Mouse (Mus musculus) CH12F3 (cell line): ENCODE measurements around the gene Arhgap15.

Source experiments
- in situ Hi-C: fragments of 300-500 bp; cut with MboI; formaldehyde crosslinking; loops from 2 replicates; pipeline ENCODE4 v1.14.3; 2020; ENCODE audit warnings: low sequenced_read_pairs

Gene Arhgap15

GRCm38 (mm10) chr2:44024704-44025103 lies 276.1 kb downstream of the Arhgap15 start:
- in situ Hi-C loops: no loop called here

GRCm38 (mm10) chr2:44029035-44029715 lies 280.6 kb downstream of the Arhgap15 start:
- in situ Hi-C loops: no loop called here

- in situ Hi-C loops: no loop called here
These were observed 281.2 kb downstream of the Arhgap15 start for GRCm38 (mm10) chr2:44029865-44030264.

GRCm38 (mm10) chr2:44039522-44040203 lies 291.0 kb downstream of the Arhgap15 start:
- in situ Hi-C loops: no loop called here

GRCm38 (mm10) chr2:44044088-44044487 lies 295.5 kb downstream of the Arhgap15 start:
- in situ Hi-C loops: no loop called here

GRCm38 (mm10) chr2:44044634-44045033 lies 296.0 kb downstream of the Arhgap15 start:
- in situ Hi-C loops: no loop called here

- in situ Hi-C loops: no loop called here
These were observed 296.6 kb downstream of the Arhgap15 start for GRCm38 (mm10) chr2:44045231-44045630.

GRCm38 (mm10) chr2:44060306-44060705 lies 311.7 kb downstream of the Arhgap15 start:
- in situ Hi-C loops: no loop called here

- in situ Hi-C loops: no loop called here
These were observed 312.1 kb downstream of the Arhgap15 start for GRCm38 (mm10) chr2:44060716-44061115.

GRCm38 (mm10) chr2:44065067-44065466 lies 316.4 kb downstream of the Arhgap15 start:
- in situ Hi-C loops: no loop called here

GRCm38 (mm10) chr2:44068151-44068840 lies 319.7 kb downstream of the Arhgap15 start:
- in situ Hi-C loops: no loop called here

- in situ Hi-C loops: no loop called here
These were observed 320.3 kb downstream of the Arhgap15 start for GRCm38 (mm10) chr2:44068906-44069305.

- in situ Hi-C loops: no loop called here
These were observed 327.9 kb downstream of the Arhgap15 start for GRCm38 (mm10) chr2:44076570-44076969.

- in situ Hi-C loops: no loop called here
These were observed 331.9 kb downstream of the Arhgap15 start for GRCm38 (mm10) chr2:44080530-44080929.

- in situ Hi-C loops: no loop called here
These were observed 332.6 kb downstream of the Arhgap15 start for GRCm38 (mm10) chr2:44081241-44081640.

- in situ Hi-C loops: no loop called here
These were observed 335.8 kb downstream of the Arhgap15 start for GRCm38 (mm10) chr2:44084471-44084870.

- in situ Hi-C loops: no loop called here
These were observed 337.9 kb downstream of the Arhgap15 start for GRCm38 (mm10) chr2:44086403-44087056.

GRCm38 (mm10) chr2:44098552-44098951 lies 349.9 kb downstream of the Arhgap15 start:
- in situ Hi-C loops: no loop called here

- in situ Hi-C loops: no loop called here
These were observed 353.7 kb downstream of the Arhgap15 start for GRCm38 (mm10) chr2:44102351-44102750.

- in situ Hi-C loops: no loop called here
These were observed 354.7 kb downstream of the Arhgap15 start for GRCm38 (mm10) chr2:44103321-44103720.

GRCm38 (mm10) chr2:44103742-44104141 lies 355.1 kb downstream of the Arhgap15 start:
- in situ Hi-C loops: no loop called here
